Mouse (Mus musculus): ENCODE measurements around the gene Sgta. TPM values are rescaled to one million over a fixed set of nuclear protein-coding genes. Genes with fewer than 3 reads are reported as not detected.

Sgta gene
- total and polyA plus RNA-seq, 2 experiments from 2014 or later = 215 to 326 TPM

GRCm38 (mm10) chr10:80998021-80998420 is 62.0 kb downstream of the Sgta start:
- ATAC-seq (no peak), DNase-seq (no peak)
- H3K4me2 ChIP-seq (ENCODE audit: low read depth) = no peak overlapping the region
- no peak overlapping the region for H3K27ac ChIP-seq (ENCODE audit: low read depth, low read length)
- no peaks in the 10 kb centered on the region for H3K27me3 ChIP-seq (ENCODE audit: insufficient read depth, low read length)
- no peak for TF ChIP-seq CTCF (IDR thresholded peaks at IDR 0.05; ENCODE audit: low read depth)
- no peak overlapping the region for H3K4me3 ChIP-seq (ENCODE audit: low read depth, low read length)
- 23% methylated on average over 14 of the region's 14 CpGs for WGBS
- H3K9ac ChIP-seq = no peak overlapping the region
- H3K9me3 ChIP-seq (ENCODE audit: low read length) = no peaks in the 10 kb centered on the region
- peaks cover 26% of the 10 kb centered on the region for H3K4me1 ChIP-seq (ENCODE audit: insufficient read depth)
- no peaks in the 10 kb centered on the region for H3K36me3 ChIP-seq (ENCODE audit: insufficient read depth)

GRCm38 (mm10) chr10:80997332-80997731 is 62.6 kb downstream of the Sgta start:
- no peak for DNase-seq
- TF ChIP-seq CTCF (IDR thresholded peaks at IDR 0.05; ENCODE audit: low read depth) = no peak
- no peak overlapping the region for H3K4me3 ChIP-seq (ENCODE audit: low read depth, low read length)

GRCm38 (mm10) chr10:80996501-80996900 is 63.5 kb downstream of the Sgta start:
- H3K4me1 ChIP-seq (ENCODE audit: insufficient read depth) = peaks cover 15% of the 10 kb centered on the region
- WGBS = 95% methylated on average over 8 of the region's 8 CpGs
- no peak for TF ChIP-seq CTCF (IDR thresholded peaks at IDR 0.05; ENCODE audit: low read depth)
- H3K4me2 ChIP-seq (ENCODE audit: low read depth) = no peak overlapping the region
- no peak overlapping the region for H3K9ac ChIP-seq
- H3K36me3 ChIP-seq (ENCODE audit: insufficient read depth) = no peaks in the 10 kb centered on the region
- DNase-seq (no peak), ATAC-seq (no peak)
- no peak overlapping the region for H3K4me3 ChIP-seq (ENCODE audit: low read depth, low read length)
- no peaks in the 10 kb centered on the region for H3K9me3 ChIP-seq (ENCODE audit: low read length)
- H3K27ac ChIP-seq (ENCODE audit: low read depth, low read length) = no peak overlapping the region
- H3K27me3 ChIP-seq (ENCODE audit: insufficient read depth, low read length) = no peaks in the 10 kb centered on the region

More at GRCm38 (mm10) chr10:80997332-80997731, 62.6 kb downstream of the Sgta start:
- Histone ChIP-seq H3K27ac (ENCODE audit: low read depth, low read length) (no peak overlapping the region), H3K27me3 (ENCODE audit: insufficient read depth, low read length) (no peaks in the 10 kb centered on the region), H3K4me1 (ENCODE audit: insufficient read depth) (peaks cover 19% of the 10 kb centered on the region), H3K9ac (no peak overlapping the region), H3K36me3 (ENCODE audit: insufficient read depth) (no peaks in the 10 kb centered on the region), H3K4me2 (ENCODE audit: low read depth) (no peak overlapping the region), H3K9me3 (ENCODE audit: low read length) (no peaks in the 10 kb centered on the region)
- 87% methylated on average over 8 of the region's 8 CpGs for WGBS
- ATAC-seq = no peak

GRCm38 (mm10) chr10:80995091-80995632 is 64.8 kb downstream of the Sgta start:
- H3K9me3 ChIP-seq (ENCODE audit: low read length) = no peaks in the 10 kb centered on the region
- no peaks in the 10 kb centered on the region for H3K27me3 ChIP-seq (ENCODE audit: insufficient read depth, low read length)
- ATAC-seq (peak; percentile 59), DNase-seq (peak; percentile 91)
- peak overlapping the region; percentile 40 for H3K4me2 ChIP-seq (ENCODE audit: low read depth)
- H3K27ac ChIP-seq (ENCODE audit: low read depth, low read length) = no peak overlapping the region
- H3K4me1 ChIP-seq (ENCODE audit: insufficient read depth) = peaks cover 2% of the 10 kb centered on the region; the same call in 1 of the 2 replicates
- no peak overlapping the region for H3K9ac ChIP-seq
- peak; percentile 100 for TF ChIP-seq CTCF (IDR thresholded peaks at IDR 0.05; ENCODE audit: low read depth)
- 9% methylated on average over 21 of the region's 21 CpGs for WGBS
- H3K4me3 ChIP-seq (ENCODE audit: low read depth, low read length) = no peak overlapping the region
- H3K36me3 ChIP-seq (ENCODE audit: insufficient read depth) = no peaks in the 10 kb centered on the region

GRCm38 (mm10) chr10:80994621-80995020 is 65.4 kb downstream of the Sgta start:
- peak overlapping the region; percentile 40 for H3K4me2 ChIP-seq (ENCODE audit: low read depth)
- H3K4me3 ChIP-seq (ENCODE audit: low read depth, low read length) = no peak overlapping the region
- H3K27me3 ChIP-seq (ENCODE audit: insufficient read depth, low read length) = no peaks in the 10 kb centered on the region
- WGBS = 53% methylated on average over 4 of the region's 4 CpGs
- no peaks in the 10 kb centered on the region for H3K4me1 ChIP-seq (ENCODE audit: insufficient read depth)
- no peaks in the 10 kb centered on the region for H3K36me3 ChIP-seq (ENCODE audit: insufficient read depth)
- H3K9ac ChIP-seq = no peak overlapping the region
- H3K9me3 ChIP-seq (ENCODE audit: low read length) = no peaks in the 10 kb centered on the region
- TF ChIP-seq CTCF (IDR thresholded peaks at IDR 0.05; ENCODE audit: low read depth) = no peak
- no peak for DNase-seq
- ATAC-seq = no peak
- H3K27ac ChIP-seq (ENCODE audit: low read depth, low read length) = no peak overlapping the region

Small RNAs within 50 kb of the gene (microRNA-seq; reads per million reads assigned to microRNA genes)
- gene Mir5615-1 (0 reads per million in 2 experiments), gene Mir5615-2 (0 reads per million in 2 experiments)

Other genes with a start within 250 kb of the Sgta start
- 0.38 TPM in 1 of 2 replicates, not detected in the other for gene Jsrp1, start 246.7 kb downstream of the Sgta start, total RNA-seq (2014; rRNA removed)
- 0.70 and 0.76 TPM in 2 replicates for gene Jsrp1, start 246.7 kb downstream of the Sgta start, polyA plus RNA-seq (2015; fragmentation: Nextera tagmentation; extraction: Ambion mirVana)
- 1,019 and 1,040 TPM in 2 replicates for gene Oaz1, start 233.5 kb downstream of the Sgta start, total RNA-seq (2014; rRNA removed)
- 1,146 and 1,244 TPM in 2 replicates for gene Oaz1, start 233.5 kb downstream of the Sgta start, polyA plus RNA-seq (2015; fragmentation: Nextera tagmentation; extraction: Ambion mirVana)
- gene Lingo3, start 216.1 kb downstream of the Sgta start, total RNA-seq (2014; rRNA removed) = 23.3 and 23.7 TPM in 2 replicates
- 18.5 and 20.3 TPM in 2 replicates for gene Lingo3, start 216.1 kb downstream of the Sgta start, polyA plus RNA-seq (2015; fragmentation: Nextera tagmentation; extraction: Ambion mirVana)
- 158 and 292 TPM in 2 replicates for gene Lsm7, start 205.0 kb downstream of the Sgta start, total RNA-seq (2014; rRNA removed)
- gene Lsm7, start 205.0 kb downstream of the Sgta start, polyA plus RNA-seq (2015; fragmentation: Nextera tagmentation; extraction: Ambion mirVana) = 306 and 392 TPM in 2 replicates
- gene Sppl2b, start 204.9 kb downstream of the Sgta start, total RNA-seq (2014; rRNA removed) = 79.2 and 90.3 TPM in 2 replicates
- gene Sppl2b, start 204.9 kb downstream of the Sgta start, polyA plus RNA-seq (2015; fragmentation: Nextera tagmentation; extraction: Ambion mirVana) = 64.6 and 74.4 TPM in 2 replicates
- gene Tmprss9, start 188.3 kb downstream of the Sgta start, total RNA-seq (2014; rRNA removed) = 0.08 and 0.33 TPM in 2 replicates
- 0.18 and 0.22 TPM in 2 replicates for gene Tmprss9, start 188.3 kb downstream of the Sgta start, polyA plus RNA-seq (2015; fragmentation: Nextera tagmentation; extraction: Ambion mirVana)
- gene Timm13, start 159.2 kb downstream of the Sgta start, total RNA-seq (2014; rRNA removed) = 214 and 233 TPM in 2 replicates
- gene Timm13, start 159.2 kb downstream of the Sgta start, polyA plus RNA-seq (2015; fragmentation: Nextera tagmentation; extraction: Ambion mirVana) = 381 and 448 TPM in 2 replicates
- gene Lmnb2, start 141.9 kb downstream of the Sgta start, total RNA-seq (2014; rRNA removed) = 46.1 and 46.5 TPM in 2 replicates
- gene Lmnb2, start 141.9 kb downstream of the Sgta start, polyA plus RNA-seq (2015; fragmentation: Nextera tagmentation; extraction: Ambion mirVana) = 22.1 and 24.5 TPM in 2 replicates
- 5.0 and 5.8 TPM in 2 replicates for gene Gadd45b, start 130.1 kb downstream of the Sgta start, total RNA-seq (2014; rRNA removed)
- gene Gadd45b, start 130.1 kb downstream of the Sgta start, polyA plus RNA-seq (2015; fragmentation: Nextera tagmentation; extraction: Ambion mirVana) = 6.5 and 7.7 TPM in 2 replicates
- gene Gng7, start 45.2 kb downstream of the Sgta start, total RNA-seq (2014; rRNA removed) = 64.5 and 91.4 TPM in 2 replicates
- gene Gng7, start 45.2 kb downstream of the Sgta start, polyA plus RNA-seq (2015; fragmentation: Nextera tagmentation; extraction: Ambion mirVana) = 76.2 and 85.7 TPM in 2 replicates
- 65.4 and 76.0 TPM in 2 replicates for gene Diras1, start 34.5 kb downstream of the Sgta start, total RNA-seq (2014; rRNA removed)
- gene Diras1, start 34.5 kb downstream of the Sgta start, polyA plus RNA-seq (2015; fragmentation: Nextera tagmentation; extraction: Ambion mirVana) = 66.1 and 70.2 TPM in 2 replicates
- gene Slc39a3, start 22.8 kb downstream of the Sgta start, total RNA-seq (2014; rRNA removed) = 82.1 and 104 TPM in 2 replicates
- 43.5 and 45.2 TPM in 2 replicates for gene Slc39a3, start 22.8 kb downstream of the Sgta start, polyA plus RNA-seq (2015; fragmentation: Nextera tagmentation; extraction: Ambion mirVana)
- gene Thop1, start 9.9 kb upstream of the Sgta start, total RNA-seq (2014; rRNA removed) = 69.0 and 74.6 TPM in 2 replicates
- 45.9 and 52.5 TPM in 2 replicates for gene Thop1, start 9.9 kb upstream of the Sgta start, polyA plus RNA-seq (2015; fragmentation: Nextera tagmentation; extraction: Ambion mirVana)
- 0.38 and 0.43 TPM in 2 replicates for gene Creb3l3, start 38.7 kb upstream of the Sgta start, total RNA-seq (2014; rRNA removed)
- 0.29 and 0.40 TPM in 2 replicates for gene Creb3l3, start 38.7 kb upstream of the Sgta start, polyA plus RNA-seq (2015; fragmentation: Nextera tagmentation; extraction: Ambion mirVana)
- 194 and 215 TPM in 2 replicates for gene Map2k2, start 45.7 kb upstream of the Sgta start, total RNA-seq (2014; rRNA removed)
- gene Map2k2, start 45.7 kb upstream of the Sgta start, polyA plus RNA-seq (2015; fragmentation: Nextera tagmentation; extraction: Ambion mirVana) = 167 and 194 TPM in 2 replicates
- 21.6 and 27.2 TPM in 2 replicates for gene Zbtb7a, start 75.0 kb upstream of the Sgta start, total RNA-seq (2014; rRNA removed)
- gene Zbtb7a, start 75.0 kb upstream of the Sgta start, polyA plus RNA-seq (2015; fragmentation: Nextera tagmentation; extraction: Ambion mirVana) = 12.4 and 15.7 TPM in 2 replicates
- 30.1 and 32.5 TPM in 2 replicates for gene Pias4, start 107.7 kb upstream of the Sgta start, total RNA-seq (2014; rRNA removed)
- 28.1 and 35.8 TPM in 2 replicates for gene Pias4, start 107.7 kb upstream of the Sgta start, polyA plus RNA-seq (2015; fragmentation: Nextera tagmentation; extraction: Ambion mirVana)
- 2,084 and 2,175 TPM in 2 replicates for gene Eef2, start 116.5 kb upstream of the Sgta start, total RNA-seq (2014; rRNA removed)
- 466 and 485 TPM in 2 replicates for gene Eef2, start 116.5 kb upstream of the Sgta start, polyA plus RNA-seq (2015; fragmentation: Nextera tagmentation; extraction: Ambion mirVana)
- 64.6 and 68.9 TPM in 2 replicates for gene Dapk3, start 122.8 kb upstream of the Sgta start, total RNA-seq (2014; rRNA removed)
- 58.1 TPM in 2 replicates for gene Dapk3, start 122.8 kb upstream of the Sgta start, polyA plus RNA-seq (2015; fragmentation: Nextera tagmentation; extraction: Ambion mirVana)
- not detected in 2 replicates for gene 4930442H23Rik, start 123.7 kb upstream of the Sgta start, total RNA-seq (2014; rRNA removed)
- 0.11 and 0.24 TPM in 2 replicates for gene 4930442H23Rik, start 123.7 kb upstream of the Sgta start, polyA plus RNA-seq (2015; fragmentation: Nextera tagmentation; extraction: Ambion mirVana)
- 0.08 TPM in 1 of 2 replicates, not detected in the other for gene Nmrk2, start 141.9 kb upstream of the Sgta start, total RNA-seq (2014; rRNA removed)
- not detected in 2 replicates for gene Nmrk2, start 141.9 kb upstream of the Sgta start, polyA plus RNA-seq (2015; fragmentation: Nextera tagmentation; extraction: Ambion mirVana)
- 163 and 170 TPM in 2 replicates for gene Atcay, start 170.7 kb upstream of the Sgta start, total RNA-seq (2014; rRNA removed)
- gene Atcay, start 170.7 kb upstream of the Sgta start, polyA plus RNA-seq (2015; fragmentation: Nextera tagmentation; extraction: Ambion mirVana) = 78.8 and 79.2 TPM in 2 replicates
- gene Zfr2, start 173.0 kb upstream of the Sgta start, total RNA-seq (2014; rRNA removed) = 51.0 and 52.1 TPM in 2 replicates
- 13.0 and 18.7 TPM in 2 replicates for gene Zfr2, start 173.0 kb upstream of the Sgta start, polyA plus RNA-seq (2015; fragmentation: Nextera tagmentation; extraction: Ambion mirVana)
- 87.3 and 113 TPM in 2 replicates for gene Matk, start 192.8 kb upstream of the Sgta start, total RNA-seq (2014; rRNA removed)
- gene Matk, start 192.8 kb upstream of the Sgta start, polyA plus RNA-seq (2015; fragmentation: Nextera tagmentation; extraction: Ambion mirVana) = 66.4 and 79.4 TPM in 2 replicates
- 90.2 and 94.9 TPM in 2 replicates for gene Mrpl54, start 206.8 kb upstream of the Sgta start, total RNA-seq (2014; rRNA removed)
- 134 and 148 TPM in 2 replicates for gene Mrpl54, start 206.8 kb upstream of the Sgta start, polyA plus RNA-seq (2015; fragmentation: Nextera tagmentation; extraction: Ambion mirVana)
- 43.3 and 44.6 TPM in 2 replicates for gene Apba3, start 206.8 kb upstream of the Sgta start, total RNA-seq (2014; rRNA removed)
- 22.8 and 24.8 TPM in 2 replicates for gene Apba3, start 206.8 kb upstream of the Sgta start, polyA plus RNA-seq (2015; fragmentation: Nextera tagmentation; extraction: Ambion mirVana)
- gene Tjp3, start 231.4 kb upstream of the Sgta start, total RNA-seq (2014; rRNA removed) = 6.3 and 8.5 TPM in 2 replicates
- gene Tjp3, start 231.4 kb upstream of the Sgta start, polyA plus RNA-seq (2015; fragmentation: Nextera tagmentation; extraction: Ambion mirVana) = 5.7 and 6.4 TPM in 2 replicates
- 189 and 229 TPM in 2 replicates for gene Pip5k1c, start 232.8 kb upstream of the Sgta start, total RNA-seq (2014; rRNA removed)
- 110 and 130 TPM in 2 replicates for gene Pip5k1c, start 232.8 kb upstream of the Sgta start, polyA plus RNA-seq (2015; fragmentation: Nextera tagmentation; extraction: Ambion mirVana)

All from forebrain, postnatal 0 days (tissue).